Mouse (Mus musculus): ENCODE measurements around the gene Gimap8. TPM values are rescaled to one million over a fixed set of nuclear protein-coding genes. Genes with fewer than 3 reads are reported as not detected.
A peak's percentile ranks its signal among the peaks of the same experiment; 100 is the strongest.
"Not testable (repeated sequence)": the region's sequence is repeated elsewhere in the genome, so short reads cannot be mapped to it uniquely, and the experiment has no call there.

The Gimap8 gene
- polyA plus RNA-seq, 1 experiment from 2014 or later, result 8.6 TPM

DNA sequence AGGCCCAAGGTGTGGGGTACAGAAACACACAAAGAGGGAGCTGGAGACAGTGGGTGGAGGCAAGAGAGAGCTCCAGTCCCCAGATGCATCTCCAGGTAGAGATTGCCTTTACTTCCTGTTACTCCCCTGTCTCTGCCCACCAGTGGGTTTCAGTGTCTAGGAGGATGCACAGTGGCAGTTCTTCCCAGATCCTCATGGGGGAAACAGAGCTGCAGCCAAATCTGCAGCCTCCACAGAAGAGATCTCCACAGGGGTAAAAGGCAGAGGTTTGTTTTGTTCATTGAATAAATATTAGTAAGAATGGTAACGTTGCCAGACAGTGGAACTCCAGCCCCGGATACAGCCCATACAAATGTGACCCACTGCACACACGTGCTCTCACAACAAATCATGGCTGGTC, 36.4 kb upstream of the Gimap8 start:
- no peak overlapping the region for H3K4me3 ChIP-seq (ENCODE audit: low read depth, low read length)
- H3K9me3 ChIP-seq (ENCODE audit: low read length), result no peaks in the 10 kb centered on the region
- DNase-seq (ENCODE audit: low spot score), result no peak
- H3K4me2 ChIP-seq (replicated peaks; ENCODE audit: low read depth, low read length), result no peak overlapping the region
- TF ChIP-seq CTCF (IDR thresholded peaks at IDR 0.05) (peak; percentile 26; the same call in 1 of the 2 replicates), EP300 (IDR thresholded peaks at IDR 0.05) (no peak)
- H3K4me1 ChIP-seq (ENCODE audit: insufficient read depth, low read depth, low read length), result no peaks in the 10 kb centered on the region
- no peak overlapping the region for H3K9ac ChIP-seq (replicated peaks; ENCODE audit: low read depth)
- H3K27ac ChIP-seq (ENCODE audit: low read length), result no peak overlapping the region
- H3K36me3 ChIP-seq (ENCODE audit: insufficient read depth, low read length), result 0 out of 2 replicates have a peak, but pooled peaks cover 6% of the 10 kb centered on the region
- 47% methylated on average over 3 of the region's 3 CpGs for whole genome bisulfite sequencing
- H3K27me3 ChIP-seq (replicated peaks; ENCODE audit: insufficient read depth, low read length), result no peaks in the 10 kb centered on the region
- ATAC-seq, result no peak

DNA sequence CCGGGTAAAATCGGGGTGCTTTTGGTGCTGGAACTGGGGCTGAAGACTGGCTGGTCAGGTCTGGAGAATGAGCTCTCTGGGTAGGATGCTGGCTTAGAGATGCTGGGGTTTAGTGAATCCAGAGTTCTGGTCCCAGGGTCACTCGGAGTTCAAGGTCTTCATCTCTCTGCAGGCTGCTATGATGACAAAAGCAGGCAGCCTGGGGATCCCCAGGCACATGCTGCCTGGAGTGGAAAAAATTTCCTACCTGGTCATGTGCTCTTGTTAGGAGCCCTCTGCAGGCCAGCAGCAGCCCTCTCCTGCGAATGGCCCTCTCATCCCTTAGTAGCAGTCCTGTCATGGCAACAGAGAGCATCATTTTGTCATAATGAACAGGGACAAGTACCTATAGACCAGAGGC, 33.6 kb upstream of the Gimap8 start:
- no peaks in the 10 kb centered on the region for H3K27me3 ChIP-seq (replicated peaks; ENCODE audit: insufficient read depth, low read length)
- TF ChIP-seq EP300 (IDR thresholded peaks at IDR 0.05), result no peak
- TF ChIP-seq CTCF (IDR thresholded peaks at IDR 0.05), result no peak
- DNase-seq (ENCODE audit: low spot score) (no peak), ATAC-seq (no peak)
- 77% methylated on average over 4 of the region's 4 CpGs for WGBS
- no peak overlapping the region for H3K4me3 ChIP-seq (ENCODE audit: low read depth, low read length)
- H3K9ac ChIP-seq (replicated peaks; ENCODE audit: low read depth), result no peak overlapping the region
- 0 out of 2 replicates have a peak, but pooled peaks cover 10% of the 10 kb centered on the region for H3K36me3 ChIP-seq (ENCODE audit: insufficient read depth, low read length)
- H3K9me3 ChIP-seq (ENCODE audit: low read length), result no peaks in the 10 kb centered on the region
- no peaks in the 10 kb centered on the region for H3K4me1 ChIP-seq (ENCODE audit: insufficient read depth, low read depth, low read length)
- H3K4me2 ChIP-seq (replicated peaks; ENCODE audit: low read depth, low read length), result no peak overlapping the region
- no peak overlapping the region for H3K27ac ChIP-seq (ENCODE audit: low read length)

DNA sequence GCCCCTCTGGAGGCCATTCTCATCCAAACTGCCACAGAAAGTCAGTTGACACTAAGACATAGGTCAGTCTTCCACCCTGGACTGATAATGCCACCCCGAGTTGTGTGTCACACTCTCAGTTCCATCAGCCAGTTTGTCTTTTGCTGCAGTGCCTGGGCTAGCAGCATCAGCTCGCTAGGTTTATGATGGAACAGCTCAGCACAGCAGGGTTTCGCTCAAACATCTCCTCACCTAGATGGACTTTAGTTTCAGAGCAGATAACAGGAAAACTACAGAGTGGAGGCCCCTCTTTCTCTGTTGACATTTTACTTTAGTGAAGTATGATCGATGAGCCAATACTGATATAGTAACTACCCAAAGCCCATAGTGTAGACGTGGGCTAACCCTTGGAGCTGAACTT, 32.3 kb upstream of the Gimap8 start:
- Histone ChIP-seq H3K4me1 (ENCODE audit: insufficient read depth, low read depth, low read length) (no peaks in the 10 kb centered on the region), H3K4me2 (replicated peaks; ENCODE audit: low read depth, low read length) (no peak overlapping the region), H3K9me3 (ENCODE audit: low read length) (no peaks in the 10 kb centered on the region), H3K36me3 (ENCODE audit: insufficient read depth, low read length) (0 out of 2 replicates have a peak, but pooled peaks cover 18% of the 10 kb centered on the region), H3K27ac (ENCODE audit: low read length) (no peak overlapping the region), H3K4me3 (ENCODE audit: low read depth, low read length) (no peak overlapping the region), H3K9ac (replicated peaks; ENCODE audit: low read depth) (no peak overlapping the region), H3K27me3 (replicated peaks; ENCODE audit: insufficient read depth, low read length) (no peaks in the 10 kb centered on the region)
- WGBS, result 92% methylated on average over 5 of the region's 5 CpGs
- DNase-seq (ENCODE audit: low spot score) (no peak), ATAC-seq (no peak)
- TF ChIP-seq EP300 (IDR thresholded peaks at IDR 0.05), result no peak
- TF ChIP-seq CTCF (IDR thresholded peaks at IDR 0.05), result no peak

DNA sequence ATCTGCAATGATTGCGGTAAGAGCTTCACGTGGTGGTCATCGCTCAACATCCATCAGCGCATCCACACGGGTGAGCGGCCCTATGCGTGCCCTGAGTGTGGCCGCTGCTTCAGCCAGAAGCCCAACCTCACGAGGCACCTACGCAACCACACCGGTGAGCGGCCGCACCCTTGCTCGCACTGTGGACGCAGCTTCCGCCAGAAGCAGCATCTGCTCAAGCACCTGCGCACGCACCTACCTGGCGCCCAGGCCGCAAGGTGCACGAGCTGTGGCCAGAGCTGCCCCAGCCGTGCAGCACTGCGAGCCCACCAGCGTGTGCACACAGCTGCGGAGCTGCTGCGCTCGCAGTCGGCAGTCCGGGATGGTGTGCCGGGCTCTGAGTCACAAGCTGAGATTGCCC, 27.0 kb upstream of the Gimap8 start:
- Histone ChIP-seq H3K27me3 (replicated peaks; ENCODE audit: insufficient read depth, low read length) (no peaks in the 10 kb centered on the region), H3K4me3 (ENCODE audit: low read depth, low read length) (no peak overlapping the region), H3K9me3 (ENCODE audit: low read length) (no peaks in the 10 kb centered on the region), H3K27ac (ENCODE audit: low read length) (no peak overlapping the region), H3K4me1 (ENCODE audit: insufficient read depth, low read depth, low read length) (no peaks in the 10 kb centered on the region), H3K36me3 (ENCODE audit: insufficient read depth, low read length) (peaks cover 24% of the 10 kb centered on the region), H3K4me2 (replicated peaks; ENCODE audit: low read depth, low read length) (no peak overlapping the region), H3K9ac (replicated peaks; ENCODE audit: low read depth) (no peak overlapping the region)
- no peak for DNase-seq (ENCODE audit: low spot score)
- ATAC-seq, result no peak
- 92% methylated on average over 30 of the region's 30 CpGs for WGBS
- no peak for TF ChIP-seq EP300 (IDR thresholded peaks at IDR 0.05)
- no peak for TF ChIP-seq CTCF (IDR thresholded peaks at IDR 0.05)

DNA sequence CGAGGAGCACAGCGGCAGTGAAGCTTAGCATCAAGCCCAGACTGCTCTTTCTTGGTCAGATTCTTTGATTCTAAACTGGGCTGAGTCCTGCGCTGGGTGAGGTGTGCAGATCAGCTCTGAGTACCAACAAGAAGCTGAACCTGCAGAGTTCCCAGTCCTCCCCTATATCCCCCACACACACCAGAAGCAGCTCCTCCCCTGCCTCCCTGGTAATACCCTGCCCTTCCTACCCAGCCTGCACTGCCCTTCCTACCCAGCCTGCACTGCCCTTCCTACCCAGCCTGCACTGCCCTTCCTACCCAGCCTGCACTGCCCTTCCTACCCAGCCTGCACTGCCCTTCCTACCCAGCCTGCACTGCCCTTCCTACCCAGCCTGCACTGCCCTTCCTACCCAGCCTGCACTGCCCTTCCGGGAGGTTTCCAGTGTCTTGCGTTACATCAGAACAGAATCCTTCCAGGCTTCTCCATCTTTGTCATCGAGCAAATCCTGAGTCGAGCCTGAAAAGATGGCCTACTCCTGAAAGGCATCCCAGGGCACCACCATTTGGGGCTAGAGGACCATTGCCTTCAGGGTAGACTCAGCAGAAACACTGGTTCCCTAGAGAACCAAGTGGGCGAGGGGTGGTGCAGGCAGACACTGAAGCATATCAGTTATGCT, 24.7 kb upstream of the Gimap8 start:
- ATAC-seq; H3K27ac ChIP-seq (ENCODE audit: low read length): not testable (repeated sequence)
- H3K36me3 ChIP-seq (ENCODE audit: insufficient read depth, low read length), result peaks cover 20% of the 10 kb centered on the region

DNA sequence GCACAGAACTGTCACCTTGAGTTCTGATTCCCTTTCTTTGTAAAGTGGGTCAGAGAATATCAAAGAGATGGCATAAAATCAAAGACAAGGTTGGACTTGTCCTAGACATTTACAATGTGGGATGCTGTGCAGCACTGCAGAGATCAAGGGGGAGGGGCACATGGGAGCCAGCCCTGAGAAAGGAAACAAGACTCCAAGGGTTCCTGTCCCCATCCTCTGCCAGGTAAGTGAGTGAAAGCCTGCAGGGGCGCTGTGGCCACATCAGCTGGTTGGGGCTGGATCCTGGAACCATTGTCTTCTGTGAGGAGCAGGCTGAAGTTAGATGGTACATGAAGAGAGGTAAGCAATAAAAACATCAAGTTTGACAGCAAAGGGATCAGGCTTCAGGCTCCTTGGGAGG, 23.6 kb upstream of the Gimap8 start:
- ATAC-seq (no peak), DNase-seq (ENCODE audit: low spot score) (no peak)
- Histone ChIP-seq H3K4me2 (replicated peaks; ENCODE audit: low read depth, low read length) (no peak overlapping the region), H3K27me3 (replicated peaks; ENCODE audit: insufficient read depth, low read length) (no peaks in the 10 kb centered on the region), H3K9me3 (ENCODE audit: low read length) (no peaks in the 10 kb centered on the region), H3K36me3 (ENCODE audit: insufficient read depth, low read length) (peaks cover 20% of the 10 kb centered on the region), H3K9ac (replicated peaks; ENCODE audit: low read depth) (no peak overlapping the region), H3K4me3 (ENCODE audit: low read depth, low read length) (no peak overlapping the region), H3K27ac (ENCODE audit: low read length) (no peak overlapping the region), H3K4me1 (ENCODE audit: insufficient read depth, low read depth, low read length) (peaks cover 8% of the 10 kb centered on the region)
- TF ChIP-seq CTCF (IDR thresholded peaks at IDR 0.05) (peak; percentile 14), EP300 (IDR thresholded peaks at IDR 0.05) (no peak)
- WGBS, result 31% methylated on average over 1 of the region's 1 CpGs

More for the DNA sequence above, 24.7 kb upstream of the Gimap8 start:
- H3K4me1 ChIP-seq (ENCODE audit: insufficient read depth, low read depth, low read length); H3K9ac ChIP-seq (replicated peaks; ENCODE audit: low read depth); H3K4me2 ChIP-seq (replicated peaks; ENCODE audit: low read depth, low read length); H3K27me3 ChIP-seq (replicated peaks; ENCODE audit: insufficient read depth, low read length); H3K4me3 ChIP-seq (ENCODE audit: low read depth, low read length); H3K9me3 ChIP-seq (ENCODE audit: low read length); DNase-seq (ENCODE audit: low spot score): not testable (repeated sequence)
- WGBS, result 88% methylated on average over 8 of the region's 8 CpGs

Data from lung, postnatal 0 days (tissue).